Mouse (Mus musculus) WW6 (cell line): ENCODE results near the gene Phactr3.
"Not testable (repeated sequence)": the region's sequence is repeated elsewhere in the genome, so short reads cannot be mapped to it uniquely, and the experiment has no call there.

Experiments used
- DNase-seq: peaks from one replicate; pipeline ENCODE4 v3.0.0-alpha.2; 2013; ENCODE audit warnings: low read depth, low spot score

The Phactr3 gene

GRCm38 (mm10) chr2:178118801-178119560, at the start of gene Phactr3:
Gene Phactr3 (plus strand): TSS chr2:178118975.
- DNase-seq: no peak

- DNase-seq: not testable (repeated sequence)
Measured at GRCm38 (mm10) chr2:178078166-178078717, 40.5 kb upstream of the Phactr3 start, which contains the start of gene Zfp931. Gene Zfp931 (minus strand): TSS chr2:178078476.

- DNase-seq: no peak
Measured at GRCm38 (mm10) chr2:178089586-178089985, 29.2 kb upstream of the Phactr3 start.

- DNase-seq: no peak
Measured at GRCm38 (mm10) chr2:178098021-178098420, 20.8 kb upstream of the Phactr3 start.

- DNase-seq: no peak
Measured at GRCm38 (mm10) chr2:178101957-178102356, 16.8 kb upstream of the Phactr3 start.

GRCm38 (mm10) chr2:178117946-178118345, 829 bp upstream of the Phactr3 start:
- no peak for DNase-seq

- no peak for DNase-seq
Measured at GRCm38 (mm10) chr2:178119561-178120355, 983 bp downstream of the Phactr3 start.

GRCm38 (mm10) chr2:178120356-178120645, 1.5 kb downstream of the Phactr3 start:
- no peak for DNase-seq

GRCm38 (mm10) chr2:178120651-178121374, 2.0 kb downstream of the Phactr3 start:
- no peak for DNase-seq

GRCm38 (mm10) chr2:178121375-178121688, 2.6 kb downstream of the Phactr3 start:
- DNase-seq: no peak

GRCm38 (mm10) chr2:178121946-178122665, 3.3 kb downstream of the Phactr3 start:
- DNase-seq: no peak

GRCm38 (mm10) chr2:178123466-178123865, 4.7 kb downstream of the Phactr3 start:
- DNase-seq: no peak

- no peak for DNase-seq
Measured at GRCm38 (mm10) chr2:178125427-178125826, 6.7 kb downstream of the Phactr3 start.

GRCm38 (mm10) chr2:178126041-178126820, 7.5 kb downstream of the Phactr3 start:
- no peak for DNase-seq

- DNase-seq: no peak
Measured at GRCm38 (mm10) chr2:178128594-178128993, 9.8 kb downstream of the Phactr3 start.

GRCm38 (mm10) chr2:178129161-178129560, 10.4 kb downstream of the Phactr3 start:
- no peak for DNase-seq

GRCm38 (mm10) chr2:178129676-178130075, 10.9 kb downstream of the Phactr3 start:
- no peak for DNase-seq

- DNase-seq: no peak
Measured at GRCm38 (mm10) chr2:178130536-178130935, 11.8 kb downstream of the Phactr3 start.

GRCm38 (mm10) chr2:178131011-178131410, 12.2 kb downstream of the Phactr3 start:
- DNase-seq: no peak

GRCm38 (mm10) chr2:178131606-178132365, 13.0 kb downstream of the Phactr3 start:
- no peak for DNase-seq
